Mouse (Mus musculus): ENCODE measurements around the gene Nceh1. TPM values are rescaled to one million over a fixed set of nuclear protein-coding genes. Genes with fewer than 3 reads are reported as not detected.
A peak's percentile ranks its signal among the peaks of the same experiment; 100 is the strongest.

Gene Nceh1
- total RNA-seq (2021) = 10 to 100 TPM; 79.8 to 82.2 TPM
- long read RNA-seq, full-length matches to known transcripts = 48 of 61 reads
- long read RNA-seq, partial matches to known transcripts = 12 of 61 reads
- long read RNA-seq, other reads (novel, unspliced or antisense) = 1 of 61 reads

DNA sequence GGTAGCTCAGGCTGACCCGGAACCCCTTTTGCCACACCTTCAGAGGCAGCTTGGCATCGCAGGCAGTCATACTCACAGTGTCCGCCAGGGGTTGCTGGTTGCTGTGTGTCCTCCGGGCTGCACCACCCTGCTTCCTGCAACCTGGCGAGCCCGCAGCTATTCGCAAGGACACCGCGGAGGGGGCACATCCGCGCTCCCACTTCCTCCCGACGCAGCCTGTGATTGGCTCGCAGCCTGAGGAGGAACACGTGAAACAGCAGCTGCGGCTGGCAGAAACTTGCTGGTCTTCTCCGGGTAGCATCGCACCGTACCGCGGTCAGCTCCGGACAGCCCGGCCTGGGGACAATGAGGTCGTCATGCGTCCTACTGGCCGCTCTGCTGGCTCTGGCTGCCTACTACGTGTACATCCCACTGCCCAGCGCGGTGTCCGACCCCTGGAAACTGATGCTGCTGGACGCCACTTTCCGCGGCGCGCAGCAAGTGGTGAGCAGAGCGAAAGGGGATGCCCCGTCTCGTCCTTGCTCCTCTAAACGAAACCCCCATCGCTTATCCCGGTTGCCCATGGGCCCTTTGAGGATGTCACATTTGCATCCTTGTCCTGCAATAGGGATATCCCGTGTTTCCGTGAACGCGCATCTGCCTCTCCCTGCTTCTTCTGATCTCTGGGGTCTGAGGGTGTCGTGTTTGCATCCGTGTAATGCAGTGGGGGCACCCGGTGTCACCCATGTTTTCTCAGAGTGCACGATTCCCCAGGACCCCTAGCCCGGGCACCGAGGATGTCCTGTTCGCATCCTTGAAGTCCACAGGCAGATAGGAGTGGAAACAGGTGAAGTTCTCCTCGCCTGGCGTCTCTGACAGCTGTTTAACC is at the start of gene Nceh1:
Gene Nceh1, plus strand, starts transcription at position 233 of the 868 bp plus-strand sequence.
- DNase-seq (ENCODE audit: low spot score in 2 of 2) = peak; percentile 95 to 96

- DNase-seq (ENCODE audit: low spot score in 2 of 2) = no peak
Measured at GRCm38 (mm10) chr3:27140101-27140500, 42.7 kb upstream of the Nceh1 start.

DNA sequence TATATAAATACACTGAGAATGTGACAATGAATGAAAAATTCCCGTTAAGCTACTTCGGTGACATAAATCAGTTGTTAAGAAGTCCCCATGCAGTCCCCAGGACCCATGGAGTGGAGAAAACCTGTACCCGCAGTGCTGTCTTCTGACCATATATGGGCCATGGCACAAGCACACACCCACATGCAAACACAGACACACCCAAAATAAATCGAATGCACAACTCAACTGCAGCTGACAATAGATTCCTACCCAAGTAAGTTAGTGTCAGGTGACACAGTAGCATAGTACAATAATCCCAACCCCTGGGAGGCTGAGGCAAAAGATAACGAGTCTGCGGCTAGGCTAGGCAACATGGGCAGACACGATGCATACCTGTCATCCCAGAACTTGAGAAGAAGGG is 39.2 kb upstream of the Nceh1 start:
- no peak for DNase-seq (ENCODE audit: low spot score in 2 of 2)

GRCm38 (mm10) chr3:27145733-27146132 is 37.0 kb upstream of the Nceh1 start:
- no peak for DNase-seq (ENCODE audit: low spot score in 2 of 2)

- no peak for DNase-seq (ENCODE audit: low spot score in 2 of 2)
Measured at GRCm38 (mm10) chr3:27153191-27153671, 29.5 kb upstream of the Nceh1 start.

- peak; percentile 100 for DNase-seq (ENCODE audit: low spot score in 2 of 2)
Measured at GRCm38 (mm10) chr3:27153701-27154209, 29.0 kb upstream of the Nceh1 start, which contains the start of gene Ect2. Gene Ect2 (minus strand): TSS chr3:27153878.

DNA sequence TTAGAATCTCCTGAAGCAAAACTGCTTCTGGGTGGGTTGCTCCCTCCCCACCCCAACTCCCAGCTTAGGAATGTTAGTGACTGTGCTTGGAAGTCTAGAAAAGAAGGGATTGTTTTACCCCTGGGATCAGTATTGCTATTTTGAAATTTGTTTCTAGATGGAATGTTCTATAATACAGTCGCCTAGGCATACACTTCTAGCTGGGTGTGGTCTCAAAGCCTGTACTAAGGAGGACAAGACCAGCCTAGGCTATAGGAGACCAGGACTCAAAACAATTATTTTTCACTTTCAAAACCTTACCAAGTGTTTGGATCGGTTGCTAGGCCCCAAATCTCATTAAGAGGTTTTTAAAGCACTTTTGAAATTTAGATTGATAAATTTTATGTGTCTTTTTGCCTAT is 28.5 kb upstream of the Nceh1 start:
- no peak for DNase-seq (ENCODE audit: low spot score in 2 of 2)

DNA sequence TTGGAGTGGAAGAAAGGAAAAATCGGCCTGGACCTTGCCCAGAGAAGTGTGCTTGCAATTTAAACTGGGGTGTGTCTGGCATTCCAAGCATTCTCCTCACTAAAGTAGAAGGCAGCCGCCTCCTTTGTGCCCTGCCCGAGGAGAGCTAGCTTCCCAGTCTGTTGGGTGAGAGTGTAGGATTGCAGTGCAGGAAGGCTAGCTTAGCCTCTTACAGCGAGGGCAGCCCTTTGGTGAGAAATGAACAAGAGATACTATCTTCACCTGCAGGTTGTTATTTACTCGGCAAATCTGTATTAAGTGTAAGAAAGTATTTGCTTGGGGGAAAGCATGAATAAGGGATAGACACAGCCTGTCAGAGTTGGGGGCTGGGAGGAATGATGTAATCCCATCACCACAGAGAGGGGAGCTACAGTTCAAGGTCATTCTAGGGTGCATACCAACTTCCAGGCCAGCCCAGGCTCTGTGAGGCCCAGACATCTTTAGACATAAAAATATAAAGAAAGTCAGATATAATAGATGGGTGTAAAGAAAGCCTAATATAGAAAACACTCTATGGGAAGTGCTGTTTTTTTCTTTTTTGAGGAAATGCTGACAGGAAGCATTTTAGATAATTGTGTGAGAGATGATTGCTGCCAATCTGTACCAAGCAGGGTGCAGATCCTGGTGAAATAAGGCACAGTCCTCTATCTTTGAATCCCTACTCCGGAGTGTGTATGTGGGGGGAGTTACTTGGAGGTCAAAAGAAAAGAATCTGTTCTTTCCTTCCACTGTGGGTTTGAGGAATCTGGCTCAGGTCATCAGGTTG is 27.5 kb upstream of the Nceh1 start:
- no peak for DNase-seq (ENCODE audit: low spot score in 2 of 2)

DNA sequence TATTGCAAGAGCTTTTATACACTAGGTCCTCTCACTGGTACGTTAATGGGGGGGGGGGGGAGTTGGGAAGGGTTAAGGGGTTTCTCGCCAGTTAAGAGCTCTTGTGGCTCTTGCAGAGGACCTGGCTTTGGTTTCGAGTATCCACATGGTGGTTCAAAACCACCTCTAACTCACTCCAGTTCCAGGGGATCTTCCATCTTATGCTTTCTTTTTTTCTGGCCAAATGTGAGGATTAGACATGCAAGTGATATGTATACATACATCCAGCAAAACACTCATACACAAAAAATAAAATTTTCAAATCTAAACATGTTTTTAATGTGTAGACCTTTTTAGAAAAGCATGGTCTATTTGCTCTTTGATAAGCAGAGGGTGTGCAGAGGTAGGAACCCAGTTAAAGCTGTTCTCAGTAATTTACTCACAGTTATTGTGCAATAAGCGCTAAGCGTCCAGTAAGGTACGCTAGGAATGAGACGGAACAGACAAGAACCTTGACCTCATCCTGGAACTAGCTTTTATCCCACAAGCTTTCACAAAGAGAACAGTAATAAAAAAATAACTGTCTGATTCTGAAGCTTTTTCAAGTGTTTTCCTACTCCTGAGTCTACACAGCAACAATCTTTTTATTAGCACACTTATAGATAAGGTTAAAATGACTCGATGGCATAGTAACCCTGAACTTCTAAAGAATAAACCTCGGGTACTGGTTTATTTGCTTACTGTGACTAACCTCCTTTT is 26.7 kb upstream of the Nceh1 start:
- DNase-seq (ENCODE audit: low spot score in 2 of 2) = no peak

DNA sequence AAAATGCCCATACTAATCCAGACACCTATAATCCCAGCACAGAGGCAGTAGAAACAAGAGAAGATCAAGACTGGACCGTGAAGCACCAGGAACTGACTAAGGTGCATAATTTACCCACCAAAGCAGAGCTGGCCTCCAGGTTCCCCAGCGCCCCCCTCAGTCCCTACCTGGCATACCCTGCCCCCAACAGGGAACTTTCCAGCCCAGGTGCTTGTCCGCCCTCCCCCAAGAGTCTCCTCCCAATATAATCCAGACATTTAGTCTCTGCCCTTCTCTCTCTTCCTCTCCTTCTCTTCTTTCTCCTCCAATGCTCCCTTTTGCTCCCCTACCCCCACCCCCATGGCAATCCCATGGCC is 26.2 kb upstream of the Nceh1 start:
- DNase-seq (ENCODE audit: low spot score in 2 of 2) = no peak

- no peak for DNase-seq (ENCODE audit: low spot score in 2 of 2)
Measured at GRCm38 (mm10) chr3:27158910-27159309, 23.9 kb upstream of the Nceh1 start.

GRCm38 (mm10) chr3:27161645-27162409 is 20.9 kb upstream of the Nceh1 start:
- DNase-seq (ENCODE audit: low spot score in 2 of 2) = no peak

- no peak for DNase-seq (ENCODE audit: low spot score in 2 of 2)
Measured at GRCm38 (mm10) chr3:27162410-27162804, 20.4 kb upstream of the Nceh1 start.

DNA sequence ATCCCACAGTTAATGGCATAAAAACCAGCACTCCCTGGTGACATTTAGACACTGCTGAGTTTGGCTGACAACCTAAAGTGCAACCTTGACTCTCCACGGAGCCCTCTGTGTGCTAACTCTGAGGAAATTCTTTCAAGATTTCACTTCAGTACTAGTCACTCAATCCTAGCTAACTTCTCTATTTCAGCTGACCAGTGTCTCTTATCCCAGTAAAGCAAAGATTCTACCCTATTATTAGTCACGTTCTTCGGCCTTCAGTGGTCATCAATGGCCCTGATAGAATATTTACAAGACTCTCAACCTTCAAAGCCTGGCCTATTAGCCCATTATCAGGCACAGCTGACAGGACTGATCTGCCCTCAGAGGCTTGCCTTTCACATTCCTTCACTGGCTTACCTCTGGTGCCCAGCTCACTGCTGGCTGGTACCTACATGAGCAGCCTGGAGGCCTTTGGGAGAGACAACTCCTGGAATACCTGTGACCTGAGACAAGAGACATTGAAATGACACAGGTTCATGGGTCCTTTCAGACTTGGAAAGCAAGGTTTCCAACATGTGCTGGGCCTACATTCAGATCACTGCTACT is 17.2 kb upstream of the Nceh1 start:
- no peak for DNase-seq (ENCODE audit: low spot score in 2 of 2)

DNA sequence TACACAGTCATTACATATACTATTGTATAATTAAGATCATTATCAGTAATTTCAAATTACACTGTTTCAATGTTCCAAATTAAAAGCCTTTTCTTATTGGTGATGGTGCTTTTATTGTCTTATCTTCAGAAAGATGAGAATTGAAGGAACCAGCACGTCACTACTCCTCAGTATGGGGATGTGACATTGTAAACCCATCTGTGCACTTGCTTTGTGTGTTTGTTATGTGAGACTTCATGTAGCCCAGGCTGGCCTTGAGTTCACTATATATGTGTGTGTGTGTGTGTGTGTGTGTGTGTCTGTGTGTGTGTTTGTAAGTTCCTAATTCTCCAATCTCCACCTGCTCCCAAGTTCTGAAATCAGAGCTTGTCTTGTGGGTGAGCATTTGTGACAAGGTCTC is 12.5 kb upstream of the Nceh1 start:
- no peak for DNase-seq (ENCODE audit: low spot score in 2 of 2)

DNA sequence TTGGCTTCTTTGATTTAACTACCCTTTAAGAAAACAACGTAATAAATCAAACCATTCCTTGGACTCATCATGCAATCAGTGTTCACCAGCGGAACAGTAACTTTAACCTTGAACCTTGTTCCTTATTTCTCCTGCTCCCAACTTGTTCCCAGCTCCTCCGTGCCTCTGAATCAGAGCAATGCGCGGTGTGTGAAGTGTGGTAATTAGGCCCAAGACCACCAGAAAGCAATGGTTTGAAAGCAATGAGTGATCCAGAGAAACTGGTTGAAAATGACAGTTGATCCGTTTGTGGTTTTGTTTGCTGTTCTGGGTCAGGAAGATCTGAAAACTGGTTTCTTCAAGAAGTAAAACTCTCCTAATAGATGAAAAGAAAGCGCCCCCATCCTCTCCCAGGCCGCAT is 3.1 kb upstream of the Nceh1 start:
- DNase-seq (ENCODE audit: low spot score in 2 of 2) = no peak

DNA sequence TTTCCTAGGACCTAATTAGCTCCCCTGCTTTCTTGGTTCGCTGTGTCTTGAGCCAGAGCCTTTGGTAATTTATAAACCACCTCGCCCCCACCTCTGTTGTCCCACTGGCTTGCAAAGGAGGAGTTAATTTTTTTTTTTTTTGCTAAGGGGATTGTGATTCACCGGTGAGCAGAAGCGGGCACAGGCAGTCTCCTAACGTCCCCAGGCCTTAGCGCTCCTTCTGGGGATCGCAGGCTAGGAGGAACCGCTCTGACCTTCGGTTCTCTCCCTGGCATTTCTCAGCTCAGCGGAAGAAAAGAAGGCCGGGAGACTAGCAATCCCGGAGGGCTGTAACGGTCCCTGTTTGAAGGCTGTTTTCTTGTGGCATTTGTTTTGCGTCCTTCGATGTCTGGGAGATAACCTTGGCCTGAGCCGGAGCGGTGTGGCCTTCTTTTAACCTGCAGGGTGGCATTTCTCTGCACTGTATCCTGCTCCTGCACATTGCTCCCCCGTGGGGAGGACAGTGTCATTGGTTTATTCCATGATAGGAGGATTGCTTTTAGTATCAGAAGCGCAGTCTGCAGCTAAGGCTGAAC is 923 bp downstream of the Nceh1 start:
- peak; percentile 41 to 51 for DNase-seq (ENCODE audit: low spot score in 2 of 2)

DNA sequence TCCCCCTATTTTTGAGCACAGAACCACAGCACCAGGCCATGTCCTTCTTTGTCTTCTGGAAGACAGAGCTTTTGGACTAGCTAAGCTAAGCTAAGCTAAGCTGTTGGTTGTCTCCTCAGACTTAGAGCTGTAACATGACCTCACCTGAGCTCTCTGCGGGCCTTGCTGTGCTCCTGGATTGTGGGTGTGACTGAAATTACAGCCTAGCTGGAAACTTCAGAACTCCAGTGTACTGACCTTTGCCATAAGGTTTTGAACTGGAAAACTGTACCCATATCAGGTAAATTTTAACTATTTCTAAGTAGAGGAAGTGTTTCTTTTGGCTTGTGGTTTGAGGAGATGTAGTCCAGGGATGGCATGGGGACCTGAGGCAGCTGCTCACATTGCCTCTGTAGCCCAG is 5.6 kb downstream of the Nceh1 start:
- no peak for DNase-seq (ENCODE audit: low spot score in 2 of 2)

Measured in layer of hippocampus, postnatal 10 days (tissue).